Mouse (Mus musculus): Measurements from ENCODE around the gene Nck2.

DNA sequence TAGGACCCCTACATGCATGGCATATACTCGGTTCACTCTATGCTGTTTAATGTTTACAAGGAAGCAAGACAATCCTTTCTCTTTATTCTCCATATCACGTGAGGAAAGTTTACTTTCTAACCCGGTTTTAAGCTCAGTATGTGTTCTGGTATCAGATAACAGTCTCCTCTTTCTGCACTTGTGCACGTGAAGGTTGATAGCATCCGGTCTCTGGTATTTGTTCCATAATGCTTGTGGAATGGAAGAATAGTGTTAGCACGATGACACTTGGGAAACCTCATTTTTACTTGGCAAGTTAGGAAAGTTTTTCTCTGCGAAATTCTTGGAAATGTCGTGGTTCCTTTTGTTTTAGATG is 58.4 kb downstream of the Nck2 start:
- TF ChIP-seq EP300 (IDR thresholded peaks at IDR 0.05; ENCODE audit: low read depth): no peak
- no peak for TF ChIP-seq CTCF (IDR thresholded peaks at IDR 0.05; ENCODE audit: low read depth)

Data from liver, postnatal 0 days (tissue).